In the genomic region with DNA sequence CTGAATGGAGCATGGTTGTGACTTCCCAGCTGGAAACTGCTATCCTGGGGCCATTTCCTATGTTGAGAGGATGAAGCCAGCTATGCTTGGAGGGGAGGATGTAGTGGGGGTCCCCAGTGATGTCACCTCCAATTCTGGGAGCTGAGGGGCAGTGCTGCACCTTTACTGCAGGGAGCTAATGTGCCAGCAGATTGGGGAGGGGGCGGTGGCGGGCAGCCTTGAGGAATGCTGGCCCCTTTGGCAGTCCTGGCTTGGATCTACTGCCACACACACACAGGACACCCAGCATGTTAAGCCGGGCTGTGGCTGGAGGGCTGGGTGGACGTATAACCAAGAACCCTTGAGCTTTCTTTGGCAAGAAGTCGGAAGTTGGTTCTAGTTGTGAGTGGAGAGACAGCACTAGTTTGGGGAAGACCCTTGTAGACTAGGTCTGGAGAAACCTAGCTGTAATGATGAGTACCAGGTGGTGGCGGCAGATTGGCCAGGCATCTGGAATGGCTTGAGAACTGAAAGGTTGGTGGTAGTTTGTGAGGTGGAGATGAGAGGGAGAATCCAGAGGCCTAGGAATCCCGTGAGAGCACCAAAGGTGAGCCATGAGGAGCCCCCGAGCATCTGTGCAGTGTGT, we compare ENCODE assay signal across 8 mouse cellular contexts. TPM values are rescaled to one million over a fixed set of nuclear protein-coding genes. Genes with fewer than 3 reads are reported as not detected.
DNase-seq lines count a peak whose midpoint lies in the region; ATAC-seq and TF ChIP-seq lines count a peak whose summit lies in the region.

No protein-coding gene starts in this region.

- no peak for TF ChIP-seq CTCF in E14TG2a.4 (conservative IDR thresholded peaks at IDR 0.05; ENCODE audit: low read length)

- intact Hi-C loops in heart, postnatal 14 days (cut with DNase I): loop anchor here (1.0 to 5.0 kb wide), 5 partner anchors 53 to 225 kb away; no protein-coding TSS in a partner anchor
- intact Hi-C loops in left cerebral cortex, postnatal 25 days (cut with DNase I): loop anchor here (2.0 kb wide), 4 partner anchors 53 to 131 kb away; a partner anchor contains a TSS

- DNase-seq in heart, adult 11 months: peak; percentile 93
- DNase-seq in heart, postnatal 14 days: no peak
- DNase-seq in hindbrain, embryonic 11.5 days (ENCODE audit: low spot score): no peak
- DNase-seq in left cerebral cortex, postnatal 25 days (ENCODE audit: low spot score in 2 of 2): no peak
- no peak for DNase-seq in T-cell, adult 2 months (ENCODE audit: low spot score)
- no peak for DNase-seq in layer of hippocampus, adult 11-12 months (ENCODE audit: low spot score)

- H3K9me3 ChIP-seq in E14TG2a.4 (ENCODE audit: low read length): no peaks in the 10 kb centered on the region
- H3K9me3 ChIP-seq in hindbrain, embryonic 11.5 days (ENCODE audit: control insufficient read depth, low read length): no peaks in the 10 kb centered on the region
- no peaks in the 10 kb centered on the region for H3K9me3 ChIP-seq in liver, embryonic 16.5 days (replicated peaks; ENCODE audit: control insufficient read depth, low read length)

- no peak overlapping the region for H3K27ac ChIP-seq in hindbrain, embryonic 11.5 days (ENCODE audit: low read depth, low read length)
- no peak overlapping the region for H3K27ac ChIP-seq in liver, embryonic 16.5 days (ENCODE audit: low read length)

- peaks cover 70% of the 10 kb centered on the region for H3K4me1 ChIP-seq in E14TG2a.4 (replicated peaks; ENCODE audit: low read depth, low read length)
- peaks cover 12% of the 10 kb centered on the region for H3K4me1 ChIP-seq in hindbrain, embryonic 11.5 days (replicated peaks; ENCODE audit: control insufficient read depth, insufficient read depth, low read length)
- peaks cover 20% of the 10 kb centered on the region for H3K4me1 ChIP-seq in liver, embryonic 16.5 days (ENCODE audit: control insufficient read depth, low read depth, low read length)

- peaks cover 77% of the 10 kb centered on the region for H3K36me3 ChIP-seq in E14TG2a.4 (ENCODE audit: insufficient read depth, low read length)
- 0 out of 2 replicates have a peak, but pooled peaks cover 4% of the 10 kb centered on the region for H3K36me3 ChIP-seq in hindbrain, embryonic 11.5 days (ENCODE audit: control insufficient read depth, insufficient read depth, low read length)
- H3K36me3 ChIP-seq in liver, embryonic 16.5 days (ENCODE audit: control insufficient read depth, insufficient read depth): no peaks in the 10 kb centered on the region

- H3K9ac ChIP-seq in hindbrain, embryonic 11.5 days (ENCODE audit: low read depth, low read length): 0 out of 2 replicates have a peak overlapping the region, but pooled peaks have one; percentile 24
- no peak overlapping the region for H3K9ac ChIP-seq in liver, embryonic 16.5 days (ENCODE audit: low read depth, low read length)

- no peak for ATAC-seq in hindbrain, embryonic 11.5 days (ENCODE audit: low FRiP score)
- ATAC-seq in liver, embryonic 16.5 days (ENCODE audit: low read depth): no peak

- H3K4me2 ChIP-seq in hindbrain, embryonic 11.5 days (replicated peaks; ENCODE audit: low read depth, low read length): no peak overlapping the region; the same call in 1 of the 2 replicates
- peak overlapping the region; percentile 100; the same call in 1 of the 2 replicates for H3K4me2 ChIP-seq in liver, embryonic 16.5 days (ENCODE audit: low read depth, low read length)

- peak overlapping the region; percentile 92; the same call in 1 of the 2 replicates for H3K4me3 ChIP-seq in E14TG2a.4 (replicated peaks; ENCODE audit: low read length)
- H3K4me3 ChIP-seq in hindbrain, embryonic 11.5 days (ENCODE audit: low read depth, low read length): 0 out of 2 replicates have a peak overlapping the region, but pooled peaks have one; percentile 53
- no peak overlapping the region for H3K4me3 ChIP-seq in liver, embryonic 16.5 days (ENCODE audit: low read depth, low read length)

- H3K27me3 ChIP-seq in E14TG2a.4 (ENCODE audit: insufficient read depth, low read length): peaks cover 16% of the 10 kb centered on the region
- H3K27me3 ChIP-seq in hindbrain, embryonic 11.5 days (ENCODE audit: control insufficient read depth, insufficient read depth, low read length): no peaks in the 10 kb centered on the region
- no peaks in the 10 kb centered on the region for H3K27me3 ChIP-seq in liver, embryonic 16.5 days (ENCODE audit: control insufficient read depth, insufficient read depth, low read depth, low read length)

- 52% methylated on average over 8 of the region's 8 CpGs for WGBS in hindbrain, embryonic 11.5 days
- WGBS in liver, embryonic 16.5 days (ENCODE audit: insufficient replicate concordance): 68% methylated on average over 8 of the region's 8 CpGs

RNA-seq across cellular contexts. Expression of a gene that starts 1.4 kb away (rescaled TPM):
- 10 to 100 TPM; 35.4 to 36.4 TPM for total RNA-seq in heart, postnatal 14 days (2021)
- 115 and 121 TPM in 2 replicates for polyA plus RNA-seq in hindbrain, embryonic 11.5 days (2014; fragmentation: Nextera tagmentation; extraction: Ambion mirVana)
- 78.1 and 87.1 TPM in 2 replicates for polyA plus RNA-seq in liver, embryonic 16.5 days (2015; fragmentation: Nextera tagmentation; extraction: Ambion mirVana)
- total RNA-seq in left cerebral cortex, postnatal 25 days (2021): 10 to 100 TPM; 18.0 to 22.7 TPM

RNA-seq across cellular contexts. Expression of a gene that starts 1.6 kb away (rescaled TPM):
- total RNA-seq in heart, postnatal 14 days (2021): 10 to 100 TPM in 1 of 2 experiments, 1 to 10 TPM in 1; 9.2 to 10.9 TPM
- polyA plus RNA-seq in hindbrain, embryonic 11.5 days (2014; fragmentation: Nextera tagmentation; extraction: Ambion mirVana): 30.7 and 34.4 TPM in 2 replicates
- 9.0 and 9.7 TPM in 2 replicates for polyA plus RNA-seq in liver, embryonic 16.5 days (2015; fragmentation: Nextera tagmentation; extraction: Ambion mirVana)
- 10 to 100 TPM; 50.4 to 60.0 TPM for total RNA-seq in left cerebral cortex, postnatal 25 days (2021)

RNA-seq across cellular contexts. Expression of a gene that starts 9.2 kb away (rescaled TPM):
- 1 to 10 TPM; 1.3 to 1.6 TPM for total RNA-seq in heart, postnatal 14 days (2021)
- 17.6 and 18.2 TPM in 2 replicates for polyA plus RNA-seq in hindbrain, embryonic 11.5 days (2014; fragmentation: Nextera tagmentation; extraction: Ambion mirVana)
- 0.77 and 0.80 TPM in 2 replicates for polyA plus RNA-seq in liver, embryonic 16.5 days (2015; fragmentation: Nextera tagmentation; extraction: Ambion mirVana)
- total RNA-seq in left cerebral cortex, postnatal 25 days (2021): 10 to 100 TPM; 39.4 to 41.0 TPM

RNA-seq across cellular contexts. Expression of a gene that starts 15.0 kb away (rescaled TPM):
- 1 to 10 TPM; 3.1 to 5.8 TPM for total RNA-seq in heart, postnatal 14 days (2021)
- polyA plus RNA-seq in hindbrain, embryonic 11.5 days (2014; fragmentation: Nextera tagmentation; extraction: Ambion mirVana): 14.3 and 15.2 TPM in 2 replicates
- 23.4 and 27.9 TPM in 2 replicates for polyA plus RNA-seq in liver, embryonic 16.5 days (2015; fragmentation: Nextera tagmentation; extraction: Ambion mirVana)
- 1 to 10 TPM; 6.1 to 7.4 TPM for total RNA-seq in left cerebral cortex, postnatal 25 days (2021)

RNA-seq across cellular contexts. Expression of a gene that starts 19.8 kb away (rescaled TPM):
- total RNA-seq in heart, postnatal 14 days (2021): 10 to 100 TPM; 18.6 to 53.1 TPM
- polyA plus RNA-seq in hindbrain, embryonic 11.5 days (2014; fragmentation: Nextera tagmentation; extraction: Ambion mirVana): 0.82 and 1.6 TPM in 2 replicates
- polyA plus RNA-seq in liver, embryonic 16.5 days (2015; fragmentation: Nextera tagmentation; extraction: Ambion mirVana): 0.31 TPM in 1 of 2 replicates, not detected in the other
- total RNA-seq in left cerebral cortex, postnatal 25 days (2021): 1 to 10 TPM; 2.6 to 3.7 TPM

Comparison
In these comparisons a context has a peak if more than half of its experiments do, and no peak if none do; other contexts are left out.
1. RNA of a gene that starts 1.6 kb away (total RNA-seq): 50.4 to 60.0 TPM in left cerebral cortex, postnatal 25 days; 9.2 to 10.9 TPM in heart, postnatal 14 days; every median in the first group is over 4 times any median in the second.
2. RNA of a gene that starts 9.2 kb away (total RNA-seq): 39.4 to 41.0 TPM in left cerebral cortex, postnatal 25 days; 1.3 to 1.6 TPM in heart, postnatal 14 days; every median in the first group is over 10 times any median in the second.